Mouse (Mus musculus): Measurements from ENCODE around the gene Tcf20. TPM values are rescaled to one million over a fixed set of nuclear protein-coding genes. Genes with fewer than 3 reads are reported as not detected.

Gene Tcf20
- polyA plus RNA-seq (2012; rRNA removed) = 4.6 and 5.0 TPM in 2 replicates

DNA sequence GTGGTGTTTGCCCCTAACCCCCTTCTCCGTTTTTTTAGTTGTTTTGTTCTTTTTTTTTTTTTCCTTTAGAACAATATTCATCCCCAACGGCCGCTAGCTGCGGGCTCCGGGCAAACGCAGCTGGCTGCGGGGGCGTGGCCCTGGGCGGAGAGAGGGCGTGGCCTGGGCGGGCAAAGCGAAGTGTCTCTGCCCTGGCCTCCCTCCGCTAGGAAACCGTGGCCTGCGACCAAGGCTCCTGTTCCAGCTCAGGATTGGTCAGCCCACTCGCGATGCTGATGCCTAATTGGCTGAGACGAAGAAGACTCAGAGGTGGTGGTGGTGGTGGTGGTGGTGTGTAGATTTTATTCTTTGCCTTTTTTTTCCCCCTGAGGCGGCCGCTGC, at the start of gene Tcf20:
TSS of gene Tcf20 (minus strand) at position 141 of the 381 bp plus-strand sequence.

DNA sequence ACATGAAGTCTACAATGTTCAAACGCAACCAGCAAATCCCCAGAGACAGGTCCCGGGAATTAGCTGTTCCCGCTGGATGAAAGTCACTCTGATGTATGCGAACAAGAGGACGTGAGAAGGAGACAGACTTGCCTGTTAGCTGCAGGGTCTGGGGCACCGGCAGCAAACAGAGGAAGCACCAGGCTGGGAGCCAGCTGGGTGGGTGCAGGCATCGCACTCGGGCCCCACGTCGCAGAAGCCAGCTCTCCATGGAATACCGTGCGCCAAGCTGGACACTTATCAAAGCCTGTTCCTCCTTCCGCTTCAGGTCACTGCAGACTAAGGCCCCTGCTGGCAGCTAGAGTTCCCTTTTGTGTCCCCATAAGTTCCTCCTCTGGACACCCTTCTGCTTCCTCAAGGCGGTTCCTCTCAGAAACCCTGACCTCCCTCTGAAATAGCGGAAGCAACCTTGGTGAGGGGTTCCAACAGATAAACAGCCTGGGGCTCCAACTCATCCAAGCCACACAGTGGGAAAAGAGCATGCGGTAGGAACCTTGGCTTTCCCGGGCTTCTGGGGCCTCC, 45.4 kb upstream of the Tcf20 start, which contains the start of gene Nfam1:
TSS of gene Nfam1 (minus strand) at position 326 of the 561 bp plus-strand sequence.

DNA sequence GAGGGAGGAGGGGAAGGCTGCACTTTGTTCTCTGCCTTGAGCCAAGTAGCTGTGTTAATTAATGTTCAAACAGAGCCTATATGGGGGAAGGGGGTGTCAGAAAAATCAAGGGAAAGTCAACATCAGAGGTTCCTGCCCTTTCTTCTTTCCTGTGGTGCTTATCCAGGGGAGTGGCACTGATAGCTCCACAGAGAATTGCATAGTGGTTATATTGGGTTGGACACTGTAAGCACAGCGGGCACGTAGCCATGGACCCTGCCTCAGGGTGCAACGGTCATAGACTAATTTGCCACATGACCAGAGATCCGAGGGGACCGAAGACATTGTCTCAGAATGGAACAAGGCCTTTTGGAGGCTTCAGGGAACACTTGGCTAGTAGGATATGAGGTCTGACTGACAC, 193.4 kb downstream of the Tcf20 start, which contains the start of gene Cyp2d26:
TSS of gene Cyp2d26 (minus strand) at position 18 of the 400 bp plus-strand sequence.

DNA sequence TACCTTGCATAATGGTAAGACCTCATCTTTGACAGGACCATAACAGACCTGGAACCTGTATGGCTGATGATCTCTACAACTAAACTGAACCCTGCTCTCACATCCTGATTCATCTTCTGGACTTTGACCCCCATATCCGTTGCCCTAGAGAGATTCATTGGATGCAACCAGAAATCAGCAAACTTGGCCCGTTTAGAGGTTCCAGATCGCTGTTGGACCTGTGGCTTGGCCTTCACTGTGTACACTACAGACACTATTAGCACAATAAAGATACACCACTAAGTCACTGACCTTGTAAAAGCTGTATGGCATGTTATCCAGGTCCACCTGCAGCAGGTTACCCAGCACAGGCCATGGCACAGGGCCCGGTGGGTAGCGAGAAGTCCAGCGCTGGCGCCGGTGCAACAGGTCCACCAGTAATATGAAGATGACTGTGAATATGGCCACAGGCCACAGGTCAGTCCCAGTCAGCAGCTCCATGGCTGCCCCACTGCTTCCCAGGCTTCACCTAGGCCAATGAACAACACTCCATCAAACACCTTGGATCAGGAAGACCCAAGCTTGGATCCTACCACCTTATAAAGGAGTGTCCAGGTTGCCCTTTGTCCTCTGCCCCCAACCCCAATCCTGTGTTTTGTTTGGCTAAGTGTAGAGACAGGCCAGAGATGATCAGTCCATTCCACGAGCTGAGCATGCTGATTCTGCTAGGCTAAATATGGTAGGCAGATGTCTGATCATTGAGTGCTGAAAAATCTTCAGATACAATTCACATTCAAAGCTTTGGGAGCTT, 223.8 kb downstream of the Tcf20 start, which contains the start of gene Cyp2d40:
TSS of gene Cyp2d40 (minus strand) at position 553 of the 790 bp plus-strand sequence.

Other genes with a start within 250 kb of the Tcf20 start
- 0.15 and 0.31 TPM in 2 replicates for gene Cyp2d40, start 223.7 kb downstream of the Tcf20 start, polyA plus RNA-seq (2012; rRNA removed)
- gene Cyp2d26, start 193.6 kb downstream of the Tcf20 start, polyA plus RNA-seq (2012; rRNA removed) = 915 and 932 TPM in 2 replicates
- gene Nfam1, start 45.4 kb upstream of the Tcf20 start, polyA plus RNA-seq (2012; rRNA removed) = 7.5 and 8.4 TPM in 2 replicates
- gene Serhl, start 101.6 kb upstream of the Tcf20 start, polyA plus RNA-seq (2012; rRNA removed) = 16.4 and 19.3 TPM in 2 replicates
- 18.9 and 19.0 TPM in 2 replicates for gene Rrp7a, start 134.9 kb upstream of the Tcf20 start, polyA plus RNA-seq (2012; rRNA removed)
- gene Poldip3, start 161.5 kb upstream of the Tcf20 start, polyA plus RNA-seq (2012; rRNA removed) = 22.0 and 22.3 TPM in 2 replicates
- 82.4 and 87.8 TPM in 2 replicates for gene Cyb5r3, start 184.7 kb upstream of the Tcf20 start, polyA plus RNA-seq (2012; rRNA removed)